In genomic region chr2:172221656-172222393, GRCm38 (mm10) we compare ENCODE assay signal across 9 mouse cellular contexts. TPM values are rescaled to one million over a fixed set of nuclear protein-coding genes. Genes with fewer than 3 reads are reported as not detected.
A peak's percentile ranks its signal among the peaks of the same experiment; 100 is the strongest.
DNase-seq lines count a peak whose midpoint lies in the region; ATAC-seq and TF ChIP-seq lines count a peak whose summit lies in the region.
"Had no signal": no experiment of that assay in that cellular context is flagged by ENCODE, and none has a peak within 500 bp of the region (broad histone marks: within the 10 kb centered on the region; RNA-seq: fewer than 3 reads in every experiment).

No protein-coding gene starts in this region.

- H3K27ac ChIP-seq in kidney, adult 2 months (ENCODE audit: insufficient read depth, low read depth, low read length) = no peak overlapping the region
- no peak overlapping the region for H3K27ac ChIP-seq in kidney, embryonic 16.5 days (ENCODE audit: low read length)
- H3K27ac ChIP-seq in left cerebral cortex, adult 2 months = no peak overlapping the region
- no peak overlapping the region for H3K27ac ChIP-seq in midbrain, embryonic 13.5 days

- intact Hi-C loops in heart, postnatal 10 days (cut with DNase I) = loop anchor here (5.0 to 10.0 kb wide), 2 partner anchors 280 to 533 kb away; no protein-coding TSS in a partner anchor
- intact Hi-C loops in left cerebral cortex, adult 2 months (cut with DNase I) = loop anchor here (2.0 to 10.0 kb wide), 2 partner anchors 279 to 553 kb away; no protein-coding TSS in a partner anchor

- no peaks in the 10 kb centered on the region for H3K36me3 ChIP-seq in kidney, adult 2 months (ENCODE audit: control insufficient read depth, insufficient read depth, low read length)
- H3K36me3 ChIP-seq in kidney, embryonic 16.5 days (ENCODE audit: insufficient read depth, low read length) = no peaks in the 10 kb centered on the region
- H3K36me3 ChIP-seq in midbrain, embryonic 13.5 days = no peaks in the 10 kb centered on the region

- no peak for TF ChIP-seq POLR2A in kidney, adult 2 months (IDR thresholded peaks at IDR 0.05; ENCODE audit: low read depth, low read length)

- H3K27me3 ChIP-seq in kidney, adult 2 months (replicated peaks; ENCODE audit: control insufficient read depth, insufficient read depth, low read length) = no peaks in the 10 kb centered on the region
- H3K27me3 ChIP-seq in kidney, embryonic 16.5 days (ENCODE audit: insufficient read depth, low read length) = peaks cover 5% of the 10 kb centered on the region; the same call in 1 of the 2 replicates
- peaks cover 21% of the 10 kb centered on the region for H3K27me3 ChIP-seq in midbrain, embryonic 13.5 days

- H3K4me1 ChIP-seq in kidney, adult 2 months (ENCODE audit: control insufficient read depth, insufficient read depth, low read length) = no peaks in the 10 kb centered on the region
- no peaks in the 10 kb centered on the region for H3K4me1 ChIP-seq in kidney, embryonic 16.5 days (ENCODE audit: insufficient read depth, low read length)
- no peaks in the 10 kb centered on the region for H3K4me1 ChIP-seq in midbrain, embryonic 13.5 days (replicated peaks)

- ATAC-seq in kidney, embryonic 16.5 days (ENCODE audit: low FRiP score, low TSS enrichment) = no peak
- peak; percentile 24; the same call in 1 of the 2 replicates for ATAC-seq in midbrain, embryonic 13.5 days

- H3K9ac ChIP-seq in kidney, embryonic 16.5 days (replicated peaks; ENCODE audit: low read length) = no peak overlapping the region
- no peak overlapping the region for H3K9ac ChIP-seq in midbrain, embryonic 13.5 days (replicated peaks)

- H3K9me3 ChIP-seq in kidney, embryonic 16.5 days (ENCODE audit: low read length) = no peaks in the 10 kb centered on the region
- H3K9me3 ChIP-seq in midbrain, embryonic 13.5 days = no peaks in the 10 kb centered on the region

- no peak overlapping the region for H3K4me3 ChIP-seq in kidney, adult 2 months (ENCODE audit: insufficient read depth, low read depth, low read length)
- H3K4me3 ChIP-seq in kidney, embryonic 16.5 days (ENCODE audit: low read length) = no peak overlapping the region
- H3K4me3 ChIP-seq in left cerebral cortex, adult 2 months = no peak overlapping the region
- no peak overlapping the region for H3K4me3 ChIP-seq in midbrain, embryonic 13.5 days (replicated peaks)
- H3K4me3 ChIP-seq: erythroblast, embryonic 14.5 days had no signal

- H3K4me2 ChIP-seq in kidney, embryonic 16.5 days (replicated peaks; ENCODE audit: low read depth, low read length) = no peak overlapping the region
- no peak overlapping the region for H3K4me2 ChIP-seq in midbrain, embryonic 13.5 days (replicated peaks)

- 12% methylated on average over 16 of the region's 16 CpGs for WGBS in kidney, adult 2 months
- WGBS in kidney, embryonic 16.5 days = 8% methylated on average over 16 of the region's 16 CpGs
- WGBS in midbrain, embryonic 13.5 days = 7% methylated on average over 16 of the region's 16 CpGs

- DNase-seq in kidney, adult 2 months = peak; percentile 43
- DNase-seq in adrenal gland, postnatal 14 days = peak; percentile 78
- peak; percentile 76 for DNase-seq in embryo, embryonic 9.5 days (ENCODE audit: extremely low spot score)
- peak; percentile 60 to 83 for DNase-seq in heart, postnatal 10 days
- DNase-seq in left cerebral cortex, adult 2 months (ENCODE audit: extremely low spot score in 1 of 2, low spot score in 2 of 2) = peak; percentile 65 to 86
- peak; percentile 51 for DNase-seq in thymus, postnatal 0 days (ENCODE audit: low spot score)

- TF ChIP-seq CTCF in kidney, adult 2 months (conservative IDR thresholded peaks at IDR 0.05; ENCODE audit: insufficient read depth, insufficient read length, low read depth, low read length) = peak; percentile 90
- peak; percentile 93 for TF ChIP-seq CTCF in left cerebral cortex, adult 2 months (IDR thresholded peaks at IDR 0.05)

RNA-seq across cellular contexts. Expression of gene Mc3r, which starts 26.5 kb away (rescaled TPM):
- not detected in 2 replicates for polyA plus RNA-seq in kidney, adult 2 months (2012; rRNA removed)
- not detected in 2 replicates for polyA plus RNA-seq in kidney, embryonic 16.5 days (2015; fragmentation: Nextera tagmentation; extraction: Ambion mirVana)
- total RNA-seq in adrenal gland, postnatal 14 days (2021) = not detected in 2 replicates
- total RNA-seq in heart, postnatal 10 days (2021) = not detected
- under 1 TPM; 0.29 to 0.37 TPM for total RNA-seq in left cerebral cortex, adult 2 months (2021)
- polyA plus RNA-seq in midbrain, embryonic 13.5 days (2015; fragmentation: Nextera tagmentation; extraction: Ambion mirVana) = 0.22 and 0.23 TPM in 2 replicates
- polyA plus RNA-seq in thymus, postnatal 0 days (2015; fragmentation: Nextera tagmentation; extraction: Ambion mirVana) = not detected in 2 replicates
- polyA plus RNA-seq: erythroblast, embryonic 14.5 days had no signal
